Mouse (Mus musculus) heart, embryonic 16.5 days (tissue): ENCODE results near the gene Smad1. TPM values are rescaled to one million over a fixed set of nuclear protein-coding genes. Genes with fewer than 3 reads are reported as not detected.

ENCODE experiments used
- ATAC-seq: fragments of 200-750 bp; cut with Nextera tagmentation; replicated peaks from 2 replicates; pipeline ENCODE4 v1.8.0; 2017; ENCODE audit warnings: moderate number of reproducible peaks; ENCODE audit not compliant: insufficient read depth, low FRiP score; ENCODE audit errors: extremely low read depth
- H3K27ac ChIP-seq: fragments of 300-500 bp; sonication (generic); 2 replicates; pipeline ENCODE4 v1.5.1; 2014; ENCODE audit warnings: mild to moderate bottlenecking, low read length, control low read depth, moderate library complexity
- H3K27me3 ChIP-seq: fragments of 300-500 bp; sonication (generic); 2 replicates; pipeline ENCODE4 v1.6.1; 2014; ENCODE audit warnings: low read length, mixed read lengths; ENCODE audit not compliant: control insufficient read depth, insufficient read depth
- H3K36me3 ChIP-seq: fragments of 300-500 bp; sonication (generic); 2 replicates; pipeline ENCODE4 v1.6.1; 2014; ENCODE audit not compliant: control insufficient read depth, insufficient read depth
- H3K4me1 ChIP-seq: fragments of 300-500 bp; sonication (generic); 2 replicates; pipeline ENCODE4 v1.6.1; 2014; ENCODE audit warnings: low read length, mixed read lengths; ENCODE audit not compliant: control insufficient read depth, insufficient read depth
- H3K4me2 ChIP-seq: fragments of 300-500 bp; sonication (generic); 2 replicates; pipeline ENCODE4 v1.6.1; 2014; ENCODE audit warnings: low read depth, mild to moderate bottlenecking, control low read depth, low read length
- H3K4me3 ChIP-seq: fragments of 300-500 bp; sonication (generic); 2 replicates; pipeline ENCODE4 v1.5.1; 2014; ENCODE audit warnings: mild to moderate bottlenecking, control low read depth, low read length
- H3K9ac ChIP-seq: fragments of 300-500 bp; sonication (generic); 2 replicates; pipeline ENCODE4 v1.6.1; 2014; ENCODE audit warnings: low read length, control low read depth
- H3K9me3 ChIP-seq: fragments of 300-500 bp; sonication (generic); replicated peaks from 2 replicates; pipeline ENCODE4 v1.6.1; 2016; ENCODE audit warnings: low read length; ENCODE audit not compliant: control insufficient read depth
- WGBS: fragments of 180-500 bp; shearing (Covaris S2); extraction: QIAGEN DNeasy Blood & Tissue Kit; methylation state at CpG from one replicate; pipeline ENCODE4 v1.1.7; 2014; 5-methylcytosine and 5-hydroxymethylcytosine counted together
- polyA plus RNA-seq: library from polyadenylated mRNA; unstranded; fragments of >200 nt; fragmentation: Nextera tagmentation; extraction: Ambion mirVana; gene quantifications from 2 replicates; pipeline ENCODE4 v1.2.1, GENCODE M21; 2015

Gene Smad1
- polyA plus RNA-seq, 1 experiment from 2014 or later = 22.4 TPM

DNA sequence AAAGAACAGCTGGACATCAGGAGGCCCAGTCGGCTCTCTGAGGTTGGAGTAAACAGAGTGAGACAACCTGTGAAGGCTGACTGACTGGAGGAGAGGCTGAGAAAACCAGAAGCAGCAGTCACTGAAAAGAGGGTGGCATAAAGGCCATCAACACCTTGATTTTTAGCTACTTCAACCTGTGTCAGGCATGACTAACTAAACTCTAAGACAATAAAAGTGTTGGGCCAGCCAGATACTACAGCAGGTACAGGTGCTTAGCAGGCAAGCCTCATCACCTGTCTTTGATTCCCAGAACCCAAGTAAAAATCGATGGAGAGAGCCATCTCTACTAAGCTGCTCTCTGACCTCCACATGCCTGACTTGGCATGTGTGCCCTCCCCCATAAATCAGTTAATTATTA lies 110.6 kb downstream of the Smad1 start:
- no peak overlapping the region for H3K27ac ChIP-seq
- no peaks in the 10 kb centered on the region for H3K27me3 ChIP-seq
- 71% methylated on average over 2 of the region's 2 CpGs for WGBS
- no peaks in the 10 kb centered on the region for H3K9me3 ChIP-seq
- ATAC-seq = no peak
- peaks cover 17% of the 10 kb centered on the region for H3K4me1 ChIP-seq
- no peak overlapping the region for H3K4me3 ChIP-seq
- H3K9ac ChIP-seq = no peak overlapping the region
- H3K4me2 ChIP-seq = no peak overlapping the region
- H3K36me3 ChIP-seq = no peaks in the 10 kb centered on the region

Other genes starting within 250 kb of the Smad1 start
- gene 1700011L22Rik, start 150.9 kb downstream of the Smad1 start, polyA plus RNA-seq = not detected in 2 replicates
- 16.5 and 17.9 TPM in 2 replicates for gene Mmaa, start 104.6 kb downstream of the Smad1 start, polyA plus RNA-seq
- gene Otud4, start 240.1 kb upstream of the Smad1 start, polyA plus RNA-seq = 11.8 and 14.4 TPM in 2 replicates